Mouse (Mus musculus) c-Kit-positive CD71-positive TER-119-positive erythroid progenitor cells, embryonic 14.5 days (primary cell): ENCODE measurements around the gene Fam178b.
"Not testable (repeated sequence)": the region's sequence is repeated elsewhere in the genome, so short reads cannot be mapped to it uniquely, and the experiment has no call there.

Source experiments
- DNase-seq: peaks from one replicate; pipeline ENCODE4 v3.0.0-alpha.2; 2013; ENCODE audit warnings: low spot score

The Fam178b gene

DNA sequence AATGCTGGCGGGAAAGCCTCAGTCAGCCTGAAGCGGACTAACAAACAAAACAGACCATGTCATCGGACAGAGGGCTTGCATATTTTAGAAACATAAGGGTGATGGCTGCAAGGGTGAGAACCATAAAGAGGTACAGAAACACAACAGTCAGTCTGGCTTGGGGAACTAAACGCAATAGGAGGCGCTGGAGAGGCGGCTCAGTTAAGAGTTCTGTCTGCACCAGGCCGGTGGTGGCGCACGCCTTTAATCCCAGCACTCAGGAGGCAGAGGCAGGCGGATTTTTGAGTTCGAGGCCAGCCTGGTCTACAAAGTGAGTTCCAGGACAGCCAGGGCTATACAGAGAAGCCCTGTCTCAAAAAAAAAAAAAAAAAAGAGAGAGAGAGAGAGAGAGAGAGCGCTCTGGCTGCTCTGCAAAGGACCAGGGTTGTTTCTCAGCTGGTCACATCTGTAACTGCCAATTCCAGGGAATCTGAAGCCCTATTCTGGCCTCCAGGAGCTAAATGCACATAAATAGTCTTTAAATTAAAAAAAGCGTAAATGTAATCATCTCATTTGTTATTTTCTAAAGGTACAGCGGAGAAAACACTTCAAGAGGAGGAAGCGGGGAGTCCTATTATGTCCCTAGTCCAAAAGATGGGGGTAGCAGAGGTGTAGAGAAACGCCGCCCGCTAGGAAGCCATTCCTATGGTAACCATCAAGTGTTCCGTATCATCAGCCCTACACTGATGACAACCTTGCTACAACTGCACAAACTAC is 137.0 kb downstream of the Fam178b start:
- no peak for DNase-seq

DNA sequence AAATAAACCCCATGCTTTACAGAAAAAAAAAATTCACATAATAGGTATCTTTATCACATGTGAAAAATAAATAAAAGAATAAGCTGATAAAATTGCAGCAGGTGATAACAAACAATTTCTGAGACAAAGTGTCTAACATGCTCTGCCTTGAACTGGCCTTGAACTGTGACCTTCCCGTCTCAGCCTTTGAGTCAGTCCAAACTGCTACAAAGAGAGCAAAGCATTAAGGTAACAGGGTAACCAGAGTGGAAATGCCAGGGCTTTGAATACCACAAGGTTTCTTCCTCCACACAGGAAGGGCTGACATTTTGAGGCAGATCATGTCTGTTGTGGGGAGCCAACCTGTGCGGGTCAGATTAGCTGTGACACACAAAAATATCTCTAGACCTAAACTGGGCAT is 137.6 kb downstream of the Fam178b start:
- no peak for DNase-seq

DNA sequence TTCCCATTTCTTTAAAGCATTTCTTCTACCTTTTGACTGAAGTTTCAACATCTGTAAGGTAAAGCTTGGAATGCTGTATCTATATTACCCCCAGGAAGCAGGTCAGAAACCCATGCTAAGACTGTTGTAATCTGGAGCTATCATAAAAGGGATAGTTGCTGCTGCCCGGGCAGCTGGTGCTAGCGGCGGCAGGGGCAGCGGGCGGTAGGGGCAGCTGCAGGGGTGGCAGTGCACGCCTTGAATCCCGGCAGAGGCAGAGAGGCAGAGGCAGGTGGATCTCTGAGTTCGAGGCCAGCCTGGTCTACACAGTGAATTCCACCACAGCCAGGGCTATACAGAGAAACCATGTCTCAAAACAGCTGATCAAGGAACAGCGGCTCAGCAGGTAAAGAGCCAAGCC is 140.1 kb downstream of the Fam178b start:
- no peak for DNase-seq

DNA sequence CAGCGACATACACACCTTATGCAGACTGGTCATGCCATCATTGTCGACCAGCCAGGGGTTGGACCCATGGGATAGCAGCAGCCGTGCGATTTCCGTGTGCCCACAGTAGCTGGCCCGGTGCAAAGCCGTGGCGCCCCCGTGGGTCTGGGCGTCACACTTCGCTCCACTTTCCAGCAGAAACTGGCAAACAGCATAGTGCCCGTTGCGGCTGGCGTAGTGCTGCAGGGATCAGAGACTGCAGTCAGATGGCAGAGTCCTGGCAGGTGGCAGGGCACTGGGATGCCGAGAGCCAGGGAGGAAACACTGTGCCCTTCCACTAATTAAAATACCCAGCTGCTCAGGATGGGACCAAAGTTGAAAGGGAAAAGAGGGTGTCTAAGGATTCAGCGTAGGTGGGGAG is 141.1 kb downstream of the Fam178b start:
- DNase-seq: no peak

DNA sequence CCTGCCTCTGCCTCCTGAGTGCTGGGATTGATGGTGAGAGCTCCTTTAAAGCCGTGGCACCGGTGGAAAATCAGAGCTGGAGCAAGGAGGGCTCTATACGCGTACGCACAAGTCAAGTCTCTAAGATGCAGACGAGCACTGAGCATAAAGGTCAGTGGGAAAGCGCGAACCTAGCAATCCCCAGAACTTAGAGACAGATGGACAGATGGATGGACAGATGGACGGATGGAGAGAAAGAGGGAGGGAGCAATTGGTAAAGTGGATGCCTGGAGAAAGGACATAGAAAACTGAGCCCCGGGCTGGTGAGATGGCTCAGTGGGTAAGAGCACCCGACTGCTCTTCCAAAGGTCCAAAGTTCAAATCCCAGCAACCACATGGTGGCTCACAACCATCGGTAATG is 142.2 kb downstream of the Fam178b start:
- DNase-seq: no peak

DNA sequence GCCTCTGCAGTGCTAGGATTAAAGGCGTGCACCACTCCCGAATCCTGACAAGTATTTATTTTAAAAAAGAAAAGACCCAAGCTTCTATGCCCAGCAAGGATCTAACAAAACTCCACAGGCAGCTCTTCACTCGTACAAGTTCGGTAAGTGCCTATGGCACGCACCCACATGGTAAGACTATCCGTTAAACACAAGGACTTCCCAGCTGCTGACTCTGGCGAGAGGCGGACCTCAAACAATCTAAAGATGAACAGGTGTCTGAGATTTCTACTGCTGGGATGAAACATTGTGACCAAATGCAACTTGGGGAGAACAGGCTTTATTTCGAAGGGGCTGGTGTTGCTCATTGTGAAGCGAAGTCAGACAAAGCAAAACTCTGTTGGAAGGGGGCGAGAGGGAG is 142.9 kb downstream of the Fam178b start:
- no peak for DNase-seq

DNA sequence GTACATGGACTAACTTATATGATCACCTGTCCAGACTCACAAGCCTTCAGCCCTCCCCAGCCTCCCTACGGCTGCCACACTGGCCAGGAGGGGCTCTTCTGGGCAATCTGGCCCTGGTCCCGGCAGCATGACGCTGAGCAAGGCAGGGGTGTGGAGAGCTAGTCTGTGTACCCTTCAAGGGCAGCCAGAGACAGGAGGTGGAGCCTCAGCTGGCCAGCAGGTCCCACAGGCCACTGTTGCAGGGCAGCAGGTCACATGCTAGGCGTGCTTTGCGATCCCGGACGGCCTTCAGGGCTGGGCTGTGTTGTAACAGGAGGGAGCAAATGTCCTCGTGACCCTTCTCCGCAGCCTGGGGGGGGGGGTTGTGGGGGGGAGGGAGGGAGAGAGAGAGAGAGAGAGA is 143.8 kb downstream of the Fam178b start, which contains the start of gene Gm42417:
TSS of gene Gm42417 (minus strand) at position 244 of the 400 bp plus-strand sequence.
- DNase-seq: no peak

DNA sequence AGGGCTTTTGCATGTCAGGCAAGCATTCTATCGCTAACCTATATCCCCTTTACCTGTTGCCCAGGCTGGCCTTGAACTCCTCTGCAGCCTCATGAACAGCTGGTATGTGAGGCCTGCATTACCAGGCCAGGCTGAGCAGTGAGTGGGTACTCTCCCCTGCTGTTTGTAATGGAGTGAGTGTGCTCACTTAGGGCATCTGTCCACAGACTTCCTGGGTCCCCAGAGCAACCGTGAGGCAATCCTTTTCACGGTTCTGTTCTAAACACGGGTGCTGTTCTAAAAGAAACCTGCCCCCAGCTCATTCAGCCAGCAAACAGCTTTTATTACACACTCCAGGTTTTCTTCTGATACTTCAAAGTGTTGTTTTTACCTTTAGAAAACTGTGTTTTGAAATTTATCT is 144.3 kb downstream of the Fam178b start:
- no peak for DNase-seq

DNA sequence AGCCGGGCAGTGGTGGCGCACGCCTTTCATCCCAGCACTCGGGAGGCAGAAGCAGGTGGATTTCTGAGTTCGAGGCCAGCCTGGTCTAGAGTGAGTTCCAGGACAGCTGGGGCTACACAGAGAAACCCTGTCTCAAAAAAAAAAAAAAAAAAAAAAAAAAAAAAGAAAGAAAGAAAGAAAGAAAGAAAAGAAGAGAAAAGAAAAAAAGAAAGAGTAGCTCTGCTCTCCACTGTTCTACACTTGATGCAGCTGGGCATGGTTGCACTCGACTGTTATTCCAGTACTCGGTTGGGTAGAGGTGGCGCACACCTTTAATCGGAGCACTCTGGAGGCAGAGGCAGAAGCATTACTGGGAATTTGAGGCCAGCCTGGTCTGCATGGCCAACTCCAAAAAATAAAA is 146.2 kb downstream of the Fam178b start, which contains the start of gene Ankrd23:
TSS of gene Ankrd23 (minus strand) at position 101 of the 400 bp plus-strand sequence.
- not testable (repeated sequence) for DNase-seq

DNA sequence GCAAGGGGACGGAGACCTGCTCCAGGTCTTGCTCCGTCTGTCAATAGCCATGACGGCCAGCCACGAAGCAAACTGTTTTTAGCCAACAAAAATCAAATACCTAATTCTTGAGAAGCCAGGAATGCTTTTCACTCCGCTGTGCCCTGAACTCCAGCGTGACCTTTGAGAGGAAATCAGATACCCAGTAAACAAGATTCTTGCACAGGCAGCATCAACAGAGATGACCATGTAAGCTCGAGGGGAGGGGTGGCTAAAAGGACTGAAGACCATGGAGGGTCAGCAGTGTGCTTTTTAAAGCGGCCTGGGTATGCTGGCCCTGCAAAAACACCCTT is 146.6 kb downstream of the Fam178b start:
- no peak for DNase-seq

DNA sequence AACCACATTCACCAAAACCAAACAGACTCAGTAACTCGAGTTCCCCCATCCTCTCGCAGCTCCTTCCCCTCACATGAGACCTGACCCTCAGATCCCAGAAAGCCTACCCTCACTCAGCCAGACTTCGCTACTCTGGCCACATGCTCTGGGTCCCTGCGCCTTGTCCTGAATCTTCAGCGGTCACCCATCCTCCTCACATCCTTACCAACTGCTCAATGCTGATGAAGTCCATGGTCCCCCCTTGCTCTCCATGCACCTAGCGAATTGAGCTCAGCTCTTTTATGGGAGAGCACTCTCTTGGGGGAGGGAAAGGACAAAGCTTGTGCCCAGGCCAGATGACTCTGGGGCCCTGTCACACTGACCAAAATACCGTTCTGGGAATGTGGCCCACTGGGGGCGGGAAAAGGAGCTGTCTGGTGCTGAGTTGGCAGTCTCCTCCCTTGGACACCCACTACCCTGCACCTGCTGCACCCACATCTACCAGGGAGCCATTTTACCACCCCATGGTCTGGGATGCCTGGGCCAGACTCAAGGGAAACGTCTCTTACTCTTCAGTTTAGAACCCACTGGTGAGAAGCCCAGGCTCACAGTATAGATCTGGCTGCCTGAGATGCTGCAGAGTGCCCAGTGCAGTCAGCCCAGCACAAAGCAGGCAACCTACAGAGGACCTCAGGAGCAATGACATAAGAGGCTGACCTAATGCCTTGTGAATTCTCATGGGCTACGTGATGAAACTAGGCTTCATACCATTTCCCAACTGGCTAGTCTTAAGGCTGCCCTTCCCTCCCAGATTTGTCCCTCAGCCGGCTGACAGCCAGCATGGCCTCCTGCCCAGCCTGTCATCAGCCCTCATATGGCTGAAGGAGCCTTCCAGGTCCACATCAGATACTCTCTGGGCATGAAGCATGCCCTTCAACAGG is 147.2 kb downstream of the Fam178b start:
- no peak for DNase-seq

DNA sequence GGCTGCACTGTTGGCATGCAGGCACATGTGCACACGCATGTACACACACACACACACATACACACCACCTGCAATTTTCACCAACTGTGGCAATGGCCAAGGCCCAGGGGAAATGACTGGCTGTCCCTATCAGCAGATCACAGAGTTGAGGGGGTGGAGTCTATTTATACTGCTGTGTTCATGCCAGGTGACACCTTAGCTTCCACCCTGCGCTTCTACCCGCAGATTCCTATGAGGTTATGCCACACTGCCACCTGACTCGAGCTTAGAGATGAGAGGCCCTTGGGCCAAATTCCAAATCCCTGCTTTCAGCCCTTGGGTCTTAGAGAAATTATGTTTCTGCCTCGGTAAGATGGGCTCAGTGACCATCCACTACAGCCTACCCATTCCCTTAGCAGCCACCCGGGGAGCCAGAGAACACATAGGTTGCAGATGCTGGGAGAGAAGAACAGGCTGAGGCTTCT is 148.4 kb downstream of the Fam178b start:
- DNase-seq: no peak

DNA sequence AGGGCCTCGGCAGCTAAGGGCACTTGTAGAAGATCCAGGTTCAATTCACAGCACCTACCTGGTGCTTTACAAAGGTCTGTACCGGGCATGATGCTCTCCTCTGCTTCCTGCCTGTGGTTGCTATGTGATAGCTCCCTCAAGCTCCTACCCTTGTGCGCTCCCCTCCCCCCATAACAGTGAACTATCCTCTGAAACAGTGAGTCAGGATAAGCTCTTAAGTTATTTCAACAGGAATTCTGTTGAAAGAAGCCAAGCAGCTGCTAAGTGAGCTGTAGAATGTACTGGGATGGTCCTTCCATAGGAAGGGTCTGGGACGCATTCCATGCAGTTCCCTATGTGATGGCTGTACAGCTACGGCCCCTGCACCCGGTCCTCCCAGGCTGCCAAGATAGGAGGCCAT is 149.4 kb downstream of the Fam178b start:
- DNase-seq: no peak

DNA sequence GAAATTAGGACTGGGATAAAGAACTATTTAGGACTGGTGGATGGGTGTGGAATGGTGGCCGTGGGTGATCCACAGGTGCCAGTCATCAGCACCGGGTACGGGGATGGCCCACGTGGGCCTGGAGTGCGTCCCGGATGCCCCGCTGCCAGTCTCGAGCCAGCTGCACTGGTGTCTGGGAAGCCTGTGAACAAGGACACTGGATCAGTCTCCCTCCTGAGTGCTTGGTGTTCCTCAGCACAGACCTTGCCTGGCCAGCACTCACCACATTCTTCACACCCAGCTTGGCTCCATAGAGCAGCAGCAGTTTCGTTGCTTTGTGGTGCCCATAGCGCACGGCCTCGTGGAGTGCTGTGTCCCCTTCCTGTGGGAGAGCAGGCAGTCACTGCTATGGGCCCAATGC is 151.5 kb downstream of the Fam178b start:
- DNase-seq: no peak

DNA sequence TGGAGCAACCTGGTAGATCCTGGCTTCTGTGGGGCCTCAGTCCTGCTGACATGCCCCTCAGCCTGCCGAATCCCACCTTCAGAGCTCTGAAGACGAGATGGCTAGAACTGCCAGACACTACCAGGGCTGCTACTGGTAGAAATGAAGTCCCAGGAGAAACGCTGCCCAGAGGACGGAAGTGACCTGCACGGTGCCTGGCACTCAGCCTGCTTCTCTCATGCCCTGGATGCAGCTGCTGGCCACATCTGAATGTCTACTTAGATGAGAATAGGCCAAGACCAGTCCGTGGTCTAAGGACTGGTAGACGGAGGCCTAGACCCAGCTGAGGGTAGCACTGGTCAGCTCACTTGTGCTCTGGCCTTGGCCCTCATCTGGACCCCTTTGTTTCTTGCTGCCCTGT is 152.0 kb downstream of the Fam178b start:
- DNase-seq: no peak

DNA sequence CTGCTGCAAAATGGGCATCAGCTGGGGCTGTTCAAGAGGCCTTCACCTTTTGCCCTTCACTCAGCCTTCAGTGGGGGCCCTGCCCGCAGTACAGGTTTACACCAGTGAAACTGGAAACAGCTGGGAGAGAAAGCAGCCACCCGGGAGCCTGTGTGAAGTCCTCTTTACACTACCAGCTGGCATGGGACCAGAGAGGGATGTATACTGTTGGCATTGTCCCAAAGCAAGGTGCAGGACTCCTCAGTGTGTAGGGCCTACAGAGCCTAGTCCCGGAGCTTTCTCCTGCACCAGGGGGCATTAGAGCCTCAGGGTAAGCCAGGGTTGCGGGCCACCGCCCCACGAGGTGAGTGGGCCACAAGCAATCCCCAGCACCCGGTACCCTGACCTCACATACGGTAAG is 152.5 kb downstream of the Fam178b start:
- DNase-seq: no peak

DNA sequence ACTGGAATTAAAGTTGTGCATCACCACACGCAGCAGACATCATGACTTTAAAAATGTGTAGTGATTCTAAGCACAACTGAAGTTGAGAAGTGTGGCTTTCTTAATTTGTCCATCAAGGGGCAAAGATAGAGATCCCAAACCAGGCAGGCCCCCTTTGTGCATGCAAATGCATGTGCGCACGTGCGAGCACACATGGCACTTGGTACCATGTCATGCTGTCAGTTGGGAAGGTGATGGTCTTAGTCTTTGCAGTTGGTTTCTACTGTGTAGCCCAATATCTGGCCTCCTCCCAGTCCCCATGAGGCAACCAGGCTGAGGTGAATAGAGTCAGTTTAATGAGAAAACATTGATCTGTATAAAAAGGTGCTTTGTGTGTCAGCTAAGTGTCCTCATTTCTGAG is 153.1 kb downstream of the Fam178b start:
- DNase-seq: no peak

DNA sequence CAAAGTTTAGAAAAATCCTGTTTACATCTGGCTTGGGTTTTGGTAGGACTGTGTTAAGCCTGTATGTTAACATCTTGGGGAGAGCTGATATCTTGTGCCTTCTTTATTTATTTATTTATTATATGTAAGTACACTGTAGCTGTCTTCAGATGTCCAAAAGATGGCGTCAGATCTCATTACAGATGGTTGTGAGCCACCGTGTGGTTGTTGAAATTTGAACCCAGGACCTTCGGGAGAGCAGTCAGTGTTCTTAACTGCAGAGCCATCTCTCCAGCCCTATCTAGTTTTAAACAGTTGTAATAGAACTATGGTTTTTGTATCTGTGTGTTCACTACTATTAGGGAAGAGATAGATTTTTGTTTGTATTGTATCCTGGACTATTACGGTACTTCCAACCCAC is 153.7 kb downstream of the Fam178b start:
- DNase-seq: no peak

DNA sequence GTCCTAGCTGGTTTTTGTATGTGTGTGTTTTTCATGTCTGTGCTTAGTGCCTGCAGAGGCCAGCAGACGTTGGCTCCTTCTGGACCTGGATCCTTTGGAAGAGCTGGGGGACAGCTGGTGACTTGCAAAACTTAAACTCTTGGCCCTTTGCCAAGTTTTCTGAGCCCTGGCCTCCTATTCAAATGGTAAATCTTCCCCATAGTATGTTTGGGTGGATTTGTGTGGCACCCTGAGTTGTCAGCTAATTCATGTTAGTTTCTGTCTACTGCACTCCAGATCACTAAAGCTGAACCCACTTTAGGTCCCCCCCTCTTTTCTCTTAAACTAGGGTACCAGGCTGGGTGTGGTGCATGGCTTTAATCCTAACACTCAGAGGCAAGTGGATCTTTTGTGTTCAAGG is 154.6 kb downstream of the Fam178b start:
- no peak for DNase-seq

DNA sequence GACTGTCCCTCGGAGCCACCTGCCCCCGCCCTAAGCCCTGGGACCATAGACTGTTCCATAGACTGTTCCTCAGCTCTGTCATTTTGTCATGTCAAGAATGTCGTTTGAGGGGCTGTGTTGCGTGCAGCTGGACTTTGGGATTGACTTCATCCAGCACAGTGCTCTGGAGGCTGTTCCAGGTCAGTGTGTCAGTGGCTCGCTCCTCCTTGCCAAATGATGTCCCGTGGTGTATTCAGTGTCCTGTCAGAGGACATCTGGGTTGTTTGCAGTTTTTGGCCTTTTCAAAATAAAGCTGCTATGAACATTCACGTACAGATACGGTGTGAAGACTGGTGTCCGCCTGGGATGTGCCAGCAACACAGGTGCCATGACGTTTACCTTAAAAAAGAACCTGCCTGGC is 156.1 kb downstream of the Fam178b start:
- DNase-seq: no peak

DNA sequence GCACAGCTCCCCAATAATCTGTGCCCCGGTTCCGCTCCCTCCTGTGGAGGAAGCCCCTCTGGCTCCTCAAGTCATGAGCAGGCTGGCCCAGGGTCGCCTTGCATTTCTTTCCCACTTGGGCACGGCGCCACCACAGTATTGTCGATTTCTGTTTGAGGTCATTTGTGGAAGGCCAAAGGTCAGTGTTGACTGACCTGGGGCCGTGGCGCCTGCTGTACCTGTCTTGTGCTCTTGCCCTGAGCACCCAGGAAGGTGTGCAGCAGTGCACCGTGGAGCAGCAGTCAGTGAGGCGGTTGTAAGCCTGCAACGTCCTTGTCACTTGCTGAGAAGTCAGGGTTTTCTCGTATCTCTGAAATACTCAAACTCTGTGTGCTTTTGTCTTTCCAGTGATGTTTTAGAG is 157.2 kb downstream of the Fam178b start:
- DNase-seq: no peak

DNA sequence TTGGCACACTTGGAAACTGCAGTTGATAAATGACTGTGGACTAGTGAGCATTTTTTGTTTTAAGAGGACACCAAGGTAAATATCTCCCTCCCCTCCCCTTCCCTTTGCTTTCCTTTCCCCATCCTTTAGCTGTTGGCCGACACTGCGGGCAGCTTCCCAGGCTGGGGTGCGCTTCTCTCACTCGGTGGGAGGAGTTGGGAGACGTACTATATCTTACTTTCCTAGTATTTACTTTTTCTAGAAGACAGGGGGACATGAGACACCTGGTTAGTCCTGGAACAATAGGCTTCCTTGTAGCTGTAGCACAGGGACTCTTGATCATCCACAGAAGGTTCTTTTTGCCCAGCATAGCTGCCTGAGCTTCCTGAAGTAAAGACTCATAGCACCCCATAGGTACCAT is 158.9 kb downstream of the Fam178b start:
- no peak for DNase-seq

DNA sequence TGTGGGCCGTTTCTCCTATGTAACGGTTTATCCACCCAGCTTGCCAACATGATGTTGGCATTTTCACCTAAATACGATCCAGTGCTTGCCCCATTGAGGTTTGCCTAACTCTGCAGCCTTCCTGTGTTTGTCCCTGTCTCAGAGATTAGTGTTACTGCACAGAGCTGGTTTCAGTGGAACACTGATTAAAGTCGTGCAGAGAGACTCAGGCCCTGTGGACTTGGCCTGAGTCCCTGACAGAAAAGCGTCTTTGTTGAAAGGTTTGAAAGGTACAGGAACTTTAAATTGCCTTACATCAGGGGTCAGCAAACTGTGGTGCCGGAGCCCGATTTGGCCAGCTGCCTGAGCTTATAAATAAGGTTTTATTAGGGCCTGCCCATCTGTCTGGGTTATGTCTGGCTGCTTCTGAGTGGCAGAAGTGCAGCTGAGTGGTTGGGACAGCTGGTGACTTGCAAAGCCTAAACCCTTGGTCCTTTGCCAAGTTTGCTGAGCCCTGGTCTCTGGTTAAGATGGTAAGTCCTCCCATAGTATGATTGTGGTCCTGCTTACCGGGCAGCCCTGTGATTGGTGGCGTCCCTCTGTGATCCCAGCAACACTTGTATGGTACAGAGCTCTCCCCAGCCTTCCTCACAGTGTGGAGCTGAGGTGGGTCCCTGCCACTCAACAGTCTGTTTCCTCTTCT is 159.5 kb downstream of the Fam178b start:
- DNase-seq: no peak
